In the genomic region with DNA sequence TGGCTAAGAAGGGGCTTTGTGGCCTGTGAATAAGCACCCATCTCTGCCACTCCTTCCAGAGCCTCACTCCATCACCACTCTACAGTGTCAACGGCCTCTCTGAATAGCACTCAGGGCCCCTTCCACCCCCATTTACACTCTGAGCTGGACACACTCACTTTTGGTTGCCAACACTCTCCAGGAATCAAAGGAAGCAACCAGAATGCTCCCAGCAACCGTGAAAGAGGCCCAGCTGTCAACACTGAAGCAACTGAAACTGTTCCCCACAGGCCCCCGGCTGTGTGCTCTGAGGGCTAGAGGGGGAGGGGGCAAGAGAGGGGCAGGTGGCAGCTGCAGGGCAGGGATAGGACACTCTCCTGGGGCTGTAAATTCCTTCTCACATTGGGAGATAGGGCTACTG, we compare ENCODE assay signal across 9 mouse cellular contexts. TPM values are rescaled to one million over a fixed set of nuclear protein-coding genes. Genes with fewer than 3 reads are reported as not detected.
DNase-seq lines count a peak whose midpoint lies in the region; ATAC-seq and TF ChIP-seq lines count a peak whose summit lies in the region.
"Had no signal": no experiment of that assay in that cellular context is flagged by ENCODE, and none has a peak within 500 bp of the region (broad histone marks: within the 10 kb centered on the region; RNA-seq: fewer than 3 reads in every experiment).

No protein-coding gene starts in this region.

- H3K79me2 ChIP-seq in myocyte (ENCODE audit: control insufficient read depth, insufficient read depth), result no peaks in the 10 kb centered on the region

- DNase-seq in cerebellum, postnatal 10 days, result peak; percentile 64 to 74
- no peak for DNase-seq in cerebellum, postnatal 36 days
- peak; percentile 36 for DNase-seq in embryo, embryonic 10 days (ENCODE audit: low spot score)
- DNase-seq in right cerebral cortex, postnatal 25 days, result no peak
- DNase-seq in kidney, adult 18-20 months, result no peak

- H3K4me1 ChIP-seq in hindbrain, embryonic 13.5 days (replicated peaks), result peaks cover 46% of the 10 kb centered on the region

- no peak overlapping the region for H3K4me3 ChIP-seq in hindbrain, embryonic 13.5 days
- no peak overlapping the region for H3K4me3 ChIP-seq in myocyte

- H3K9me3 ChIP-seq in hindbrain, embryonic 13.5 days, result no peaks in the 10 kb centered on the region

- peak overlapping the region; percentile 81 for H3K27ac ChIP-seq in hindbrain, embryonic 13.5 days

- no peaks in the 10 kb centered on the region for H3K27me3 ChIP-seq in hindbrain, embryonic 13.5 days
- no peaks in the 10 kb centered on the region for H3K27me3 ChIP-seq in myocyte (ENCODE audit: control insufficient read depth, insufficient read depth, insufficient read length)

- no peak overlapping the region for H3K4me2 ChIP-seq in hindbrain, embryonic 13.5 days
- H3K4me2 ChIP-seq in myocyte (ENCODE audit: low read depth), result no peak overlapping the region

- H3K9ac ChIP-seq in hindbrain, embryonic 13.5 days, result peak overlapping the region; percentile 58

- peaks cover 3% of the 10 kb centered on the region; the same call in 1 of the 2 replicates for H3K36me3 ChIP-seq in hindbrain, embryonic 13.5 days
- H3K36me3 ChIP-seq in myocyte (ENCODE audit: control insufficient read depth, insufficient read depth), result no peaks in the 10 kb centered on the region

- peak; percentile 67 for ATAC-seq in hindbrain, embryonic 13.5 days (ENCODE audit: low FRiP score)
- no peak; the same call in 1 of the 2 replicates for ATAC-seq in granulocyte monocyte progenitor cell, adult 5-6 weeks (replicated peaks; ENCODE audit: poor library complexity, severe bottlenecking)

- WGBS in hindbrain, embryonic 13.5 days, result 8% methylated on average over 3 of the region's 3 CpGs

- no peak overlapping the region for H3ac ChIP-seq in myocyte (ENCODE audit: control insufficient read depth, insufficient read length)

- no peak for TF ChIP-seq POLR2A in myocyte (IDR thresholded peaks at IDR 0.05; ENCODE audit: insufficient read length, low read depth)

TF ChIP-seq in myocyte, 11 proteins besides CTCF, POLR2A, EP300 and RAD21:
- TF ChIP-seq MYOD1 (IDR thresholded peaks at IDR 0.05; ENCODE audit: control insufficient read depth in 1 of 3, insufficient read length in 2 of 3, low read depth in 2 of 3), result peak in 2 of 3 experiments; percentile 65 to 83
- no peak for TF ChIP-seq TCF12 (IDR thresholded peaks at IDR 0.05; ENCODE audit: insufficient read depth, poor library complexity, severe bottlenecking)
- peak; percentile 47 for TF ChIP-seq TCF3 (IDR thresholded peaks at IDR 0.05; ENCODE audit: insufficient read length, low read depth)
- TF ChIP-seq MYOG (IDR thresholded peaks at IDR 0.05; ENCODE audit: control insufficient read depth in 1 of 3, insufficient read depth in 1 of 3, insufficient read length in 2 of 3, low read depth in 2 of 3), result peak; percentile 66 to 91 (median 68)

RNA-seq across cellular contexts. Expression of gene Gper1, which starts 4.3 kb away (rescaled TPM):
- 7.6 and 7.9 TPM in 2 replicates for polyA plus RNA-seq in hindbrain, embryonic 13.5 days (2015; fragmentation: Nextera tagmentation; extraction: Ambion mirVana)
- polyA plus RNA-seq in myocyte (2012; fragmentation: generic; extraction: Trizol), result 9.2 TPM
- not detected in 2 replicates for total RNA-seq in granulocyte monocyte progenitor cell, adult 5-6 weeks (2014; fragmentation: Nextera tagmentation)
- not detected in 2 replicates for total RNA-seq in granulocyte monocyte progenitor cell, adult 5-6 weeks (2017)
- total RNA-seq: liver, adult 2 months had no signal

RNA-seq across cellular contexts. Expression of gene C130050O18Rik, which starts 13.6 kb away (rescaled TPM):
- 0.13 and 0.22 TPM in 2 replicates for polyA plus RNA-seq in hindbrain, embryonic 13.5 days (2015; fragmentation: Nextera tagmentation; extraction: Ambion mirVana)
- 0.25 TPM for polyA plus RNA-seq in myocyte (2012; fragmentation: generic; extraction: Trizol)
- total RNA-seq in granulocyte monocyte progenitor cell, adult 5-6 weeks (2014; fragmentation: Nextera tagmentation), result 0.53 and 5.8 TPM in 2 replicates
- 1.4 and 3.6 TPM in 2 replicates for total RNA-seq in granulocyte monocyte progenitor cell, adult 5-6 weeks (2017)

RNA-seq across cellular contexts. Expression of gene Gpr146, which starts 41.1 kb away (rescaled TPM):
- 1.6 and 2.4 TPM in 2 replicates for polyA plus RNA-seq in hindbrain, embryonic 13.5 days (2015; fragmentation: Nextera tagmentation; extraction: Ambion mirVana)
- 11.7 TPM for polyA plus RNA-seq in myocyte (2012; fragmentation: generic; extraction: Trizol)
- total RNA-seq in granulocyte monocyte progenitor cell, adult 5-6 weeks (2014; fragmentation: Nextera tagmentation), result 5.0 and 7.3 TPM in 2 replicates
- 4.0 and 5.4 TPM in 2 replicates for total RNA-seq in granulocyte monocyte progenitor cell, adult 5-6 weeks (2017)

RNA-seq across cellular contexts. Expression of gene 3110082I17Rik, which starts 41.7 kb away (rescaled TPM):
- 16.2 and 16.9 TPM in 2 replicates for polyA plus RNA-seq in hindbrain, embryonic 13.5 days (2015; fragmentation: Nextera tagmentation; extraction: Ambion mirVana)
- 16.4 TPM for polyA plus RNA-seq in myocyte (2012; fragmentation: generic; extraction: Trizol)
- 25.0 and 44.6 TPM in 2 replicates for total RNA-seq in granulocyte monocyte progenitor cell, adult 5-6 weeks (2014; fragmentation: Nextera tagmentation)
- 52.1 and 54.1 TPM in 2 replicates for total RNA-seq in granulocyte monocyte progenitor cell, adult 5-6 weeks (2017)

Comparison
In these comparisons a context has a peak if more than half of its experiments do, and no peak if none do; other contexts are left out.
1. DNase-seq: peak in cerebellum, postnatal 10 days (2 of 2) and embryo, embryonic 10 days (single experiment); none in cerebellum, postnatal 36 days (0 of 2), right cerebral cortex, postnatal 25 days (single experiment) and kidney, adult 18-20 months (single experiment).